Mouse (Mus musculus): ENCODE measurements around the gene Ociad2.

- no peak for TF ChIP-seq CTCF (IDR thresholded peaks at IDR 0.05; ENCODE audit: control insufficient read depth, insufficient read depth, insufficient read length)
- TF ChIP-seq USF1 (IDR thresholded peaks at IDR 0.05; ENCODE audit: low read depth) = no peak
- no peak for TF ChIP-seq CEBPB (IDR thresholded peaks at IDR 0.05; ENCODE audit: low read depth)
- no peak for TF ChIP-seq MYOD1 (IDR thresholded peaks at IDR 0.05; ENCODE audit: control insufficient read depth, insufficient read length, low read depth)
- no peak for TF ChIP-seq MYOG (IDR thresholded peaks at IDR 0.05; ENCODE audit: control insufficient read depth, extremely low read depth, insufficient read length)
- no peak for TF ChIP-seq FOSL1 (IDR thresholded peaks at IDR 0.05; ENCODE audit: insufficient read depth, low read length, poor library complexity, severe bottlenecking)
These were observed 34.3 kb downstream of the Ociad2 start for GRCm38 (mm10) chr5:73306486-73306885.
